Mouse (Mus musculus): ENCODE results near the gene Rgs6. TPM values are rescaled to one million over a fixed set of nuclear protein-coding genes. Genes with fewer than 3 reads are reported as not detected.

The Rgs6 gene
- polyA plus RNA-seq, 1 experiment from 2014 or later, result 1.0 TPM

GRCm38 (mm10) chr12:82855333-82856107, 267.4 kb downstream of the Rgs6 start:
- Histone ChIP-seq H3K4me3 (ENCODE audit: low read depth, low read length) (no peak overlapping the region), H3K9me3 (ENCODE audit: control insufficient read depth, low read length) (no peaks in the 10 kb centered on the region), H3K4me1 (replicated peaks; ENCODE audit: control insufficient read depth, insufficient read depth, low read length) (no peaks in the 10 kb centered on the region), H3K27ac (ENCODE audit: low read depth, low read length) (no peak overlapping the region), H3K36me3 (ENCODE audit: control insufficient read depth, insufficient read depth, low read length) (no peaks in the 10 kb centered on the region), H3K4me2 (no peak overlapping the region), H3K27me3 (replicated peaks; ENCODE audit: control insufficient read depth, insufficient read depth, low read length) (no peaks in the 10 kb centered on the region), H3K9ac (ENCODE audit: low read depth, low read length) (no peak overlapping the region)
- 65% methylated on average over 4 of the region's 4 CpGs for WGBS
- no peak for DNase-seq (ENCODE audit: low spot score)
- no peak for ATAC-seq (replicated peaks; ENCODE audit: low FRiP score)

GRCm38 (mm10) chr12:82865686-82866085, 277.6 kb downstream of the Rgs6 start:
- H3K36me3 ChIP-seq (ENCODE audit: control insufficient read depth, insufficient read depth, low read length), result no peaks in the 10 kb centered on the region
- H3K4me2 ChIP-seq, result no peak overlapping the region
- H3K9ac ChIP-seq (ENCODE audit: low read depth, low read length), result no peak overlapping the region
- H3K4me3 ChIP-seq (ENCODE audit: low read depth, low read length), result no peak overlapping the region
- H3K27ac ChIP-seq (ENCODE audit: low read depth, low read length), result no peak overlapping the region
- ATAC-seq (replicated peaks; ENCODE audit: low FRiP score), result no peak
- H3K27me3 ChIP-seq (replicated peaks; ENCODE audit: control insufficient read depth, insufficient read depth, low read length), result no peaks in the 10 kb centered on the region
- no peaks in the 10 kb centered on the region for H3K9me3 ChIP-seq (ENCODE audit: control insufficient read depth, low read length)
- no peaks in the 10 kb centered on the region for H3K4me1 ChIP-seq (replicated peaks; ENCODE audit: control insufficient read depth, insufficient read depth, low read length)
- 64% methylated on average over 2 of the region's 2 CpGs for WGBS
- DNase-seq (ENCODE audit: low spot score), result no peak

GRCm38 (mm10) chr12:82880711-82881110, 292.6 kb downstream of the Rgs6 start:
- no peaks in the 10 kb centered on the region for H3K9me3 ChIP-seq (ENCODE audit: control insufficient read depth, low read length)
- no peaks in the 10 kb centered on the region for H3K27me3 ChIP-seq (replicated peaks; ENCODE audit: control insufficient read depth, insufficient read depth, low read length)
- H3K4me2 ChIP-seq, result no peak overlapping the region
- WGBS, result 80% methylated on average over 5 of the region's 5 CpGs
- no peak for DNase-seq (ENCODE audit: low spot score)
- no peak for ATAC-seq (replicated peaks; ENCODE audit: low FRiP score)
- no peaks in the 10 kb centered on the region for H3K36me3 ChIP-seq (ENCODE audit: control insufficient read depth, insufficient read depth, low read length)
- no peaks in the 10 kb centered on the region for H3K4me1 ChIP-seq (replicated peaks; ENCODE audit: control insufficient read depth, insufficient read depth, low read length)
- no peak overlapping the region for H3K9ac ChIP-seq (ENCODE audit: low read depth, low read length)
- H3K4me3 ChIP-seq (ENCODE audit: low read depth, low read length), result no peak overlapping the region
- no peak overlapping the region for H3K27ac ChIP-seq (ENCODE audit: low read depth, low read length)

- Histone ChIP-seq H3K4me1 (replicated peaks; ENCODE audit: control insufficient read depth, insufficient read depth, low read length) (no peaks in the 10 kb centered on the region), H3K27ac (ENCODE audit: low read depth, low read length) (no peak overlapping the region), H3K4me2 (no peak overlapping the region), H3K4me3 (ENCODE audit: low read depth, low read length) (no peak overlapping the region), H3K27me3 (replicated peaks; ENCODE audit: control insufficient read depth, insufficient read depth, low read length) (no peaks in the 10 kb centered on the region), H3K36me3 (ENCODE audit: control insufficient read depth, insufficient read depth, low read length) (no peaks in the 10 kb centered on the region), H3K9me3 (ENCODE audit: control insufficient read depth, low read length) (no peaks in the 10 kb centered on the region), H3K9ac (ENCODE audit: low read depth, low read length) (no peak overlapping the region)
- 83% methylated on average over 1 of the region's 1 CpGs for WGBS
- no peak for DNase-seq (ENCODE audit: low spot score)
- ATAC-seq (replicated peaks; ENCODE audit: low FRiP score), result no peak
Measured at GRCm38 (mm10) chr12:82883079-82883478, 295.0 kb downstream of the Rgs6 start.

- no peak overlapping the region for H3K4me3 ChIP-seq (ENCODE audit: low read depth, low read length)
- no peaks in the 10 kb centered on the region for H3K9me3 ChIP-seq (ENCODE audit: control insufficient read depth, low read length)
- H3K4me1 ChIP-seq (replicated peaks; ENCODE audit: control insufficient read depth, insufficient read depth, low read length), result no peaks in the 10 kb centered on the region
- H3K27ac ChIP-seq (ENCODE audit: low read depth, low read length), result no peak overlapping the region
- H3K27me3 ChIP-seq (replicated peaks; ENCODE audit: control insufficient read depth, insufficient read depth, low read length), result no peaks in the 10 kb centered on the region
- WGBS, result 79% methylated on average over 6 of the region's 6 CpGs
- no peaks in the 10 kb centered on the region for H3K36me3 ChIP-seq (ENCODE audit: control insufficient read depth, insufficient read depth, low read length)
- no peak for DNase-seq (ENCODE audit: low spot score)
- ATAC-seq (replicated peaks; ENCODE audit: low FRiP score), result no peak
- H3K4me2 ChIP-seq, result no peak overlapping the region
- no peak overlapping the region for H3K9ac ChIP-seq (ENCODE audit: low read depth, low read length)
Measured at GRCm38 (mm10) chr12:82894971-82895838, 307.1 kb downstream of the Rgs6 start.

- 65% methylated on average over 1 of the region's 1 CpGs for WGBS
- H3K4me2 ChIP-seq, result no peak overlapping the region
Measured at GRCm38 (mm10) chr12:82905773-82906172, 317.7 kb downstream of the Rgs6 start.

GRCm38 (mm10) chr12:82910846-82911245, 322.8 kb downstream of the Rgs6 start:
- no peak overlapping the region for H3K9ac ChIP-seq (ENCODE audit: low read depth, low read length)
- no peaks in the 10 kb centered on the region for H3K36me3 ChIP-seq (ENCODE audit: control insufficient read depth, insufficient read depth, low read length)
- no peak overlapping the region for H3K4me2 ChIP-seq
- H3K4me3 ChIP-seq (ENCODE audit: low read depth, low read length), result no peak overlapping the region
- H3K4me1 ChIP-seq (replicated peaks; ENCODE audit: control insufficient read depth, insufficient read depth, low read length), result no peaks in the 10 kb centered on the region
- no peak for DNase-seq (ENCODE audit: low spot score)
- ATAC-seq (replicated peaks; ENCODE audit: low FRiP score), result no peak
- no peaks in the 10 kb centered on the region for H3K27me3 ChIP-seq (replicated peaks; ENCODE audit: control insufficient read depth, insufficient read depth, low read length)
- no peak overlapping the region for H3K27ac ChIP-seq (ENCODE audit: low read depth, low read length)
- no peaks in the 10 kb centered on the region for H3K9me3 ChIP-seq (ENCODE audit: control insufficient read depth, low read length)
- WGBS, result 86% methylated on average over 2 of the region's 2 CpGs

More at GRCm38 (mm10) chr12:82905773-82906172, 317.7 kb downstream of the Rgs6 start:
- Histone ChIP-seq H3K27ac (ENCODE audit: low read depth, low read length) (no peak overlapping the region), H3K4me1 (replicated peaks; ENCODE audit: control insufficient read depth, insufficient read depth, low read length) (no peaks in the 10 kb centered on the region), H3K9ac (ENCODE audit: low read depth, low read length) (no peak overlapping the region), H3K4me3 (ENCODE audit: low read depth, low read length) (no peak overlapping the region), H3K9me3 (ENCODE audit: control insufficient read depth, low read length) (no peaks in the 10 kb centered on the region), H3K27me3 (replicated peaks; ENCODE audit: control insufficient read depth, insufficient read depth, low read length) (no peaks in the 10 kb centered on the region), H3K36me3 (ENCODE audit: control insufficient read depth, insufficient read depth, low read length) (no peaks in the 10 kb centered on the region)
- ATAC-seq (replicated peaks; ENCODE audit: low FRiP score) (no peak), DNase-seq (ENCODE audit: low spot score) (no peak)

GRCm38 (mm10) chr12:82914127-82914526, 326.0 kb downstream of the Rgs6 start:
- DNase-seq (ENCODE audit: low spot score) (no peak), ATAC-seq (replicated peaks; ENCODE audit: low FRiP score) (no peak)
- Histone ChIP-seq H3K4me1 (replicated peaks; ENCODE audit: control insufficient read depth, insufficient read depth, low read length) (no peaks in the 10 kb centered on the region), H3K4me2 (no peak overlapping the region), H3K36me3 (ENCODE audit: control insufficient read depth, insufficient read depth, low read length) (no peaks in the 10 kb centered on the region), H3K27ac (ENCODE audit: low read depth, low read length) (no peak overlapping the region; the same call in 1 of the 2 replicates), H3K4me3 (ENCODE audit: low read depth, low read length) (no peak overlapping the region), H3K9ac (ENCODE audit: low read depth, low read length) (no peak overlapping the region), H3K27me3 (replicated peaks; ENCODE audit: control insufficient read depth, insufficient read depth, low read length) (no peaks in the 10 kb centered on the region), H3K9me3 (ENCODE audit: control insufficient read depth, low read length) (no peaks in the 10 kb centered on the region)
- WGBS, result 72% methylated on average over 4 of the region's 4 CpGs

Data from liver, embryonic 11.5 days (tissue).